Mouse (Mus musculus) right cerebral cortex, postnatal 36 days (tissue): ENCODE measurements at regions not wholly inside any gene's neighbourhood (a gene's known extent, or its start where the extent isn't known, plus 50 kb on each side); places are given as distances from the start of the nearest gene placed in this dataset.

ENCODE experiments used
- DNase-seq, 2 experiments: peaks; one replicate each; pipeline ENCODE4 v3.0.0; 2022; ENCODE audit warnings: low spot score in 2 of 2, mixed read lengths in 1 of 2

- no peak for DNase-seq
Measured at GRCm38 (mm10) chr10:17551869-17552268, 171.1 kb upstream of the Cited2 start.

GRCm38 (mm10) chr10:17552277-17552676 lies 170.7 kb upstream of the Cited2 start:
- DNase-seq: no peak

DNA sequence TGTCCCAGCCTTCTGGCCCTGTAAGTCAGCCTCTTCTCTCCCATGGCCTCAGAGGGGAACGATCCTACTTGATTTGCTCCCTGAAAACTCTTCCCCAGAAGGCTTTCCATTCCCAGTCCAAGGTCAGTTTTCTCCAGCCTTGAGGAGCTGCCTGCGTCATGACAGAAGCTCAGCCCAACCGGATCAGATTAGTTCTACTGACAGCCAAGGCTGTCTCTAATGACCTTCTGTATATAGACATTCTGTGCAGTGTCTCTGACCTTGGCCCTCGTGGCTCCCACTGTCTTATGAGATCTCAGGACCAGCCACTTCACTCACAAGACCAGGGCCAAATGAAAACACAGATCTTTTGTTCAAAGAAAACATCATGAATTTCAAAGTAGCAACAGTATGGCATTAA lies 166.6 kb upstream of the Cited2 start:
- no peak for DNase-seq

DNA sequence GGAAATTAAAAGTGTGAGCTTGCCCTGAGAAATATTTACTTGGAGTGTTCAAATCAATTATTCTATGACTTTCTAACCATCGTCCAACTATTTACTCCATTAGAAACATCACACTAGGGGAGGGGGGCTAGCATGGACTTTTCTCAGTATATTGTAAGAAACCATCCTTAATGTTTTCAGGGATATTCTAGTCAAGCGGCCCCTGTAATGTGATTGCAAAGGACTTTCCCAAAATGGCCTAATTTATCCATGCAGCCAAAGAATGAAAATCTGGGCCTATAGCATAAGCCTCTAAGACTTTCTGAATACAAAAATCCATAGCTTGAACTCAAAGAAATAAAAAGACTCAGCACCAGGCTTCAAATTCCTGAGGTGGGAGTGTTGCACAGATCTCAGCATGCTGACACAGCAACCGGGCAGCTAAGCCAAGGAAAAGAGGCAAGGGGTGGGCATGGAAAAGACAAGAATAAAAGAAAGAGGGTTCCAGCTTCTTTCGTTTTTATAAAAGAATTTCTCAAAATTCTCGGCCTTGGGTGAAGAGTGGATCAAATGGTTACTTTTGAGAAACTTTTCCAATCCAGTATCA lies 163.6 kb upstream of the Cited2 start:
- DNase-seq: no peak

DNA sequence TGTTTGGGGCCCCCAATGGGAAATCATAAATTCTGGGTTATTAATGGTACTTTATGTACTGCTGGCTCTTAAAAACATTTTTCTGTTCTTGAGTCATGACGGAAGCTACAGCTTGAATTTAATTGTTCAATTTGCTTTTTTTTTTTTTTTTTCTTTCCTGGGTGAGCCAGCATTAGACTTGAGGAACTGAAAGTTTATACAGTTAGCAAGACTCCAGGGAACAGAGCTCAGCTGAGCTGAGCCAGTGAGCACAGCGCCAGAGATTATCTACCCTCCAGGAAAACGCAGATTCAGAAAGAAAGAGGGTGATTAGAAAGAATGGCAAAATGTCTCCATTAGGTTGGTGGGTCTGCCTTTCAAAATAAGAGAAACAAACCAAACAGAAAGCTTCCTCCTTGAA lies 163.0 kb upstream of the Cited2 start:
- no peak for DNase-seq

DNA sequence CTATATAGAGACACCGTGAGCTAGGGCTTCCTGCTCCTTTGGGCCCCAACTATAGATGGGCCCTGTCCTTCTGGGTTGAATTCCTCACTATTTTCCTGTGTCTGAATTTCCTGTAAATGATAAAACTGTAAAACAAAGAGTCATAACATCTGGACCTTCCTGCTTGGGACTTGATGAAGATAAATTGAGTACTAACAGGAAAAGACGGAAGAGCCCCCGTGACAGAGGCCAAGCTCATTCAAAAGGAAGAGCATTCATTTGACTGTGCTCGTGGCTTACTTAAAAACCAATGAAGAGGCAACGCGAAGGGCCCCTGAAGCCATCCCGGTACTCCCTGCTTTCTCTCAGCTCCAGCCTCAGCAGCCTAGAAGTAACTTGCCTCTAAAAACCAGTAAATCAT lies 161.6 kb upstream of the Cited2 start:
- no peak for DNase-seq

GRCm38 (mm10) chr10:17561977-17562376 lies 161.0 kb upstream of the Cited2 start:
- no peak for DNase-seq

DNA sequence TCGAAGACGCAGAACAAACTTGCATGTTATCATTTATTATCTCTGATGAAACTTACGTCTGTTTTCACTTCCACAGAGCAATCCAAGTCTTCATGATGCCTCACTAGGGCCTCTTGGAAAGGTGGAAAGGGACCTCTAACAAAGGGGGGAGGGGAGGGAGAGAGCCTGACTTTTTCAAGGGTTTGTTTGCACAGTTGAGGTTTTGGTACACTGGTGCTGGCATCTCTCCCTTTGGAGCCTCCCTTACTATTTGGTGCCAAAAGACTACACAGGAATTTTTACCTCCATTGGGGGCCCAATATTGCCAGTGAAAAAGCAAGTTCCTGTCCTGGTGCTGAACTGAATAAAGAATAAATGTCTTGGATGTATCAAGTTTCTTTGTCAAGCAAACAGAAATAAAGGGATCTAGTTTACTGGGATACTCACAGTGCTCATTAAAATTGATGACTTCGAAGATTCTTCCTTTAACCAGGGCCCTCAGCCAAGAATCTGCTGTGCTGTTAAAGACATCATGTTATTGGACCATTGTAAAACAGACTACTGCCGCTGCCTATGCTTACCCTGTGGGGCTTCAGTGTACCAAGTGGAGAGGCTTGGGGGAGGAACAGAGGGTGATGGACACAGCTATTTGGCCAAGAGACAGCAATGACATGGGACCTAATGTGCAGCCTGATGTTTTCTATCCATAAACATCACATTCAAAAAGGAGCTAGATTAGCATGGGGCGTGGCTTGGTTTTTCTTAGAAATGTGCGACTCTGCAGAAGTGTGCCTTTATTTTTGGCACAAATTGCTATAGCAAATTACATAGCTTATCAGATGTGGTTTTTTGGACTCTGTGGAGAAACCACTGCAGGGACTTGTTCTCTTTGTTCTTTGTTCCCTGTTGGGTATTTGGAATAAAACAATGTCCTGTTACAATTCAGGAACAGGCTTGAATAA lies 160.3 kb upstream of the Cited2 start:
- DNase-seq: no peak

DNA sequence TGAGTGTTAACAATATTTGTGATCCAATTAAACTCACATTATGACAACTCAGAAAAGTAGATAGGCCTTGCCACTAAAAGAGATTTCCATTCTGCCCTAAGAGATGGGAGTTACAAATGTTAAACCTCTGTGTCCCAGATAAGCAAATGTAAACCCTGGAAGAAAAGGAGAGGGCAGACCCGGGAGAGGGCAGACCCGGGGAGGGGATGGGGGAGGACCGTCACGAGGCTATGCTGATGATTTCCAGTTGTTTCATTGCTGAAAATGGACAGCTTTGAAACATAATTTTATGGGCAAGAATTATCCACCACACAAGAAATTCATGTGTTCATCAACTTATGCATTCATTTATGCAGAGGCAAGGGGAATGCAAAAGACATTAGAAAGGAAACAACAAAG lies 159.7 kb upstream of the Cited2 start:
- no peak for DNase-seq

DNA sequence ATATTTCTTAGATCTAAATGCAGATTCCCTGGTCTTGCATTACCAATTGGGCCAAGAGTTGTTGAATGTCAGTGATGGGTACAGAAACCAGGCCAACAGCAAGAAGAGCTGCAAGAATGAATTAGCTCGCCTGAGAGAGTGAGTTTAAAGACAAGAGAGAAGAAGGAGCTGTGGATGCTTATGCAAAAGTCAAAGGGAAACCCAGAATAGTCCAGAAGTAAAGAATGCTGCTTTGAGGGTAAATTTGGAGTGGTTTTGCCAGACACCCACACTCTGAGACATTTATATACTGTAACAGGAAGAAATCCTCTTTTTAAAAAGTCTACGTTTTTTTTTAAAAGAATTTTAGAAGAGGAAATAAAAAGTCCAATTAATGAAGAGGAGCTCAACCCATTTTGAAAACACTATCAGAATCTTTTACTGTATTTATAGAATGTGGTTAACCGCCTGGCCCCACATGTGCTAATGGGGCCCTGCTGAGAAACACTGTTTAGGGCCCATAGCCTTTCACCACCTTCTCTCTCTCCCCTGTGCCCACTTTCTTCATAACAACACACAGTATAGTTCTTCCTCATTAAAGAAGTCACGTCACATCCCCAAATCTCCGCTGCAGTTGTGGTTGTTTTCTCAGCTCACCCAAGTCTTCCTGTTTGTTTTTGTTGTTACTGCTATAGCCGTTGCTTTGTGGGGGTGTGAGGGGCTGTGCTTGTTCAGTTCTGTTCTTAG lies 158.0 kb upstream of the Cited2 start:
- peak in 1 of 2 experiments; percentile 34 for DNase-seq

GRCm38 (mm10) chr10:17566975-17567374 lies 156.0 kb upstream of the Cited2 start:
- no peak for DNase-seq

- DNase-seq: no peak
Measured at GRCm38 (mm10) chr10:17567631-17568030, 155.4 kb upstream of the Cited2 start.

- no peak for DNase-seq
Measured at GRCm38 (mm10) chr10:17569577-17570113, 153.4 kb upstream of the Cited2 start.

DNA sequence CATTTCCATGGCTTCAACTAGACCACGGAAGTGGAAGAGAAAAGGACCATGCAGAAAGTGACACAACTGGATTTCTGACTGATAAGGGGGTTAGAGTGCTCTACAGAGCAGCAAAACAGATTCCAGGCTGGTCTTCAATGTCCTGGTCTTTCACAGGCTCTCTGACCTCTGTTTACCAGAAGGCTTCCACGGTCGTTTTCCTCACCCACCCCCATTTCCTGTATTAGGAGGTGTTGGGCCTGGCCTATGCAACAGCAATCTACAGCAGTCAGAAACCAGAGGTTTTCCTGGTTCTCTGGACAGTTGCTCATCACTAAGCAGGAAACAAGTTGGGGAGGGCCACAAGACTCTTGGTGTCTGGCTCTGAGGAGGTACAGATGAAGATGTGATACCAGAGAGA lies 148.1 kb upstream of the Cited2 start:
- DNase-seq: no peak

- DNase-seq: no peak
Measured at GRCm38 (mm10) chr10:17575448-17576332, 147.3 kb upstream of the Cited2 start.

GRCm38 (mm10) chr10:17576333-17576750 lies 146.7 kb upstream of the Cited2 start:
- no peak for DNase-seq

GRCm38 (mm10) chr10:17579463-17579862 lies 143.6 kb upstream of the Cited2 start:
- DNase-seq: no peak

GRCm38 (mm10) chr10:17584842-17585241 lies 138.2 kb upstream of the Cited2 start:
- DNase-seq: no peak

DNA sequence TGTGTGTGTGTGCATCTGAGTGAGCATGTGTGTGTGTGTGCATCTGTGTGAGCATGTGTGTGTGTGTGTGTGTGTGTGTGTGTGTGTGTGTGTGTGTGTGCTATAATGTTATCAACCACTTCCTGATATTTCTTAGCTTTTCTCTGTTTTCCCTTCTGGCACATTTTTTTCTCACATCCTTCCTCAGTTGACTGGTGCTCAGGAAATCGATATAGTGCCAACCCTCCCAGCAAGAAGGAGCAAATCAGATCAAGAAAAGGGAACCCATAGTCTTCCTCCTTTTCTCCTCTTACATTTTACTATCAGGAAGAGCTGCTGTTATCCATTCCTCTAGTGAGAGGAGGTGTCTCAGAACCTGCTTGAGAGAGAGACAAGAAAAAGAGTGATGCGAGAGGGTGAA lies 136.1 kb upstream of the Cited2 start:
- DNase-seq: no peak

DNA sequence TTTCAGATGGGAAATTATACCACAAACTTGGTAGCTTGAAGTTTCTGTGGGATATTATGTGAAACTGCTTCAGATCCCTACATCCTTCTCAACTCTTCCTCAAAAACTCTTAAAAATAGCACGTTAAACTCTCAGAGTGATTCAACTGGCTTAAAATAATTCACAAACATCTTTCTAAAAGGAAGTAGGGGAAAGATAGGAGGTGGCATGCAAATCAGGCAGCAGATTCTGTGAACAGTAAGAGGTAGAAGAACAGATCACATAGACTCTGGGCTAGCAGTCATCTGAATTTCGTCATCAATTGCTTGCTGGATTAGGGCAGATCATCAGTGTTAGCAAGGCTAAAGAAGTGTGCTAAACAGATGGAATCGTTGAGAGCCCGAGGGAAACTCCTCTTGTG lies 133.9 kb upstream of the Cited2 start:
- DNase-seq: no peak

GRCm38 (mm10) chr10:17590195-17590594 lies 132.8 kb upstream of the Cited2 start:
- no peak for DNase-seq
